ENCODE assay signal across 14 mouse cellular contexts in genomic region chr12:85602153-85602552, GRCm38 (mm10). TPM values are rescaled to one million over a fixed set of nuclear protein-coding genes. Genes with fewer than 3 reads are reported as not detected.
DNase-seq lines count a peak whose midpoint lies in the region; ATAC-seq and TF ChIP-seq lines count a peak whose summit lies in the region.
"Had no signal": no experiment of that assay in that cellular context is flagged by ENCODE, and none has a peak within 500 bp of the region (broad histone marks: within the 10 kb centered on the region; RNA-seq: fewer than 3 reads in every experiment).

No protein-coding gene starts in this region.

- H3K27me3 ChIP-seq in hindbrain, embryonic 13.5 days = 0 out of 2 replicates have a peak, but pooled peaks cover 4% of the 10 kb centered on the region
- no peaks in the 10 kb centered on the region for H3K27me3 ChIP-seq in hindbrain, embryonic 16.5 days (replicated peaks; ENCODE audit: control insufficient read depth, insufficient read depth, low read length)
- no peaks in the 10 kb centered on the region; the same call in 1 of the 2 replicates for H3K27me3 ChIP-seq in neural tube, embryonic 12.5 days (replicated peaks)
- H3K27me3 ChIP-seq in limb, embryonic 13.5 days = peaks cover 15% of the 10 kb centered on the region
- no peaks in the 10 kb centered on the region for H3K27me3 ChIP-seq in stomach, postnatal 0 days (ENCODE audit: control insufficient read depth, insufficient read depth, low read length)
- H3K27me3 ChIP-seq: hindbrain, embryonic 15.5 days; lung, embryonic 15.5 days; Patski had no signal

- H3K4me1 ChIP-seq in hindbrain, embryonic 13.5 days (replicated peaks) = peaks cover 74% of the 10 kb centered on the region
- H3K4me1 ChIP-seq in hindbrain, embryonic 16.5 days (ENCODE audit: control insufficient read depth, insufficient read depth, low read depth, low read length) = peaks cover 30% of the 10 kb centered on the region
- H3K4me1 ChIP-seq in neural tube, embryonic 12.5 days = peaks cover 62% of the 10 kb centered on the region
- peaks cover 48% of the 10 kb centered on the region for H3K4me1 ChIP-seq in limb, embryonic 13.5 days
- peaks cover 5% of the 10 kb centered on the region; the same call in 1 of the 2 replicates for H3K4me1 ChIP-seq in stomach, postnatal 0 days (replicated peaks; ENCODE audit: control insufficient read depth, insufficient read depth)

- TF ChIP-seq CTCF in stomach, postnatal 0 days (IDR thresholded peaks at IDR 0.05; ENCODE audit: low read depth) = no peak

- H3K4me3 ChIP-seq in hindbrain, embryonic 13.5 days = no peak overlapping the region
- no peak overlapping the region for H3K4me3 ChIP-seq in hindbrain, embryonic 16.5 days (ENCODE audit: low read length)
- H3K4me3 ChIP-seq in neural tube, embryonic 12.5 days = no peak overlapping the region
- H3K4me3 ChIP-seq in limb, embryonic 13.5 days = peak overlapping the region; percentile 90
- no peak overlapping the region for H3K4me3 ChIP-seq in stomach, postnatal 0 days (ENCODE audit: low read depth, low read length)
- H3K4me3 ChIP-seq: heart, embryonic 13.5 days; hindbrain, embryonic 15.5 days; lung, embryonic 15.5 days; midbrain, embryonic 10.5 days had no signal

- 0 out of 2 replicates have a peak overlapping the region, but pooled peaks have one; percentile 2 for H3K4me2 ChIP-seq in hindbrain, embryonic 13.5 days
- H3K4me2 ChIP-seq in hindbrain, embryonic 16.5 days (ENCODE audit: low read length) = no peak overlapping the region
- H3K4me2 ChIP-seq in neural tube, embryonic 12.5 days (replicated peaks) = peak overlapping the region; percentile 88; the same call in 1 of the 2 replicates
- H3K4me2 ChIP-seq in limb, embryonic 13.5 days (replicated peaks) = peak overlapping the region; percentile 81
- H3K4me2 ChIP-seq in stomach, postnatal 0 days (replicated peaks; ENCODE audit: low read depth) = no peak overlapping the region

- no peak for TF ChIP-seq EP300 in stomach, postnatal 0 days (optimal IDR thresholded peaks at IDR 0.05)

- H3K27ac ChIP-seq in hindbrain, embryonic 13.5 days = no peak overlapping the region
- no peak overlapping the region for H3K27ac ChIP-seq in hindbrain, embryonic 16.5 days (ENCODE audit: low read depth, low read length)
- no peak overlapping the region for H3K27ac ChIP-seq in neural tube, embryonic 12.5 days
- H3K27ac ChIP-seq in limb, embryonic 13.5 days = peak overlapping the region; percentile 66
- no peak overlapping the region for H3K27ac ChIP-seq in stomach, postnatal 0 days (replicated peaks)
- H3K27ac ChIP-seq: heart, embryonic 13.5 days; hindbrain, embryonic 15.5 days; lung, embryonic 15.5 days; midbrain, embryonic 10.5 days had no signal

- H3K9me3 ChIP-seq in hindbrain, embryonic 13.5 days = no peaks in the 10 kb centered on the region
- H3K9me3 ChIP-seq in hindbrain, embryonic 16.5 days (ENCODE audit: control insufficient read depth, low read length) = no peaks in the 10 kb centered on the region
- no peaks in the 10 kb centered on the region for H3K9me3 ChIP-seq in neural tube, embryonic 12.5 days
- no peaks in the 10 kb centered on the region for H3K9me3 ChIP-seq in limb, embryonic 13.5 days
- no peaks in the 10 kb centered on the region for H3K9me3 ChIP-seq in stomach, postnatal 0 days (ENCODE audit: control insufficient read depth, low read length)
- H3K9me3 ChIP-seq: heart, embryonic 13.5 days; hindbrain, embryonic 15.5 days; lung, embryonic 15.5 days; midbrain, embryonic 10.5 days had no signal

- ATAC-seq in hindbrain, embryonic 13.5 days (ENCODE audit: low FRiP score) = no peak
- no peak for ATAC-seq in hindbrain, embryonic 16.5 days
- ATAC-seq in neural tube, embryonic 12.5 days (ENCODE audit: low FRiP score, low read depth) = no peak
- no peak for ATAC-seq in limb, embryonic 13.5 days (ENCODE audit: low FRiP score, low read depth)
- no peak for ATAC-seq in stomach, postnatal 0 days (ENCODE audit: low FRiP score, low TSS enrichment)
- ATAC-seq: Patski had no signal

- H3K36me3 ChIP-seq in hindbrain, embryonic 13.5 days = no peaks in the 10 kb centered on the region; the same call in 1 of the 2 replicates
- no peaks in the 10 kb centered on the region for H3K36me3 ChIP-seq in hindbrain, embryonic 16.5 days (ENCODE audit: control insufficient read depth, insufficient read depth, low read length)
- no peaks in the 10 kb centered on the region for H3K36me3 ChIP-seq in neural tube, embryonic 12.5 days
- H3K36me3 ChIP-seq in limb, embryonic 13.5 days = peaks cover 11% of the 10 kb centered on the region; the same call in 1 of the 2 replicates
- no peaks in the 10 kb centered on the region for H3K36me3 ChIP-seq in stomach, postnatal 0 days (ENCODE audit: control insufficient read depth, insufficient read depth, low read length)
- H3K36me3 ChIP-seq: heart, embryonic 13.5 days; hindbrain, embryonic 15.5 days; lung, embryonic 15.5 days; midbrain, embryonic 10.5 days had no signal

- no peak for DNase-seq in neural tube, embryonic 10.5 days (ENCODE audit: extremely low spot score, low spot score)
- peak; percentile 51 for DNase-seq in skeletal muscle tissue, adult 2 months (ENCODE audit: low read depth, low spot score)
- no peak for DNase-seq in kidney, adult 9 months
- DNase-seq in stomach, postnatal 0 days (ENCODE audit: low spot score) = no peak
- DNase-seq: thymus, postnatal 14 days had no signal

- no peak overlapping the region for H3K9ac ChIP-seq in hindbrain, embryonic 13.5 days
- H3K9ac ChIP-seq in hindbrain, embryonic 16.5 days (ENCODE audit: low read depth, low read length) = no peak overlapping the region
- H3K9ac ChIP-seq in neural tube, embryonic 12.5 days = no peak overlapping the region
- no peak overlapping the region for H3K9ac ChIP-seq in limb, embryonic 13.5 days
- no peak overlapping the region for H3K9ac ChIP-seq in stomach, postnatal 0 days (ENCODE audit: low read length)
- H3K9ac ChIP-seq: hindbrain, embryonic 15.5 days; lung, embryonic 15.5 days had no signal

- WGBS in hindbrain, embryonic 13.5 days = 76% methylated on average over 2 of the region's 2 CpGs
- WGBS in hindbrain, embryonic 16.5 days = 82% methylated on average over 2 of the region's 2 CpGs
- WGBS in neural tube, embryonic 12.5 days = 78% methylated on average over 2 of the region's 2 CpGs
- WGBS in limb, embryonic 13.5 days = 82% methylated on average over 2 of the region's 2 CpGs
- 89% methylated on average over 2 of the region's 2 CpGs for WGBS in stomach, postnatal 0 days

RNA-seq across cellular contexts. Expression of gene Jdp2, which starts 3.3 kb away (rescaled TPM):
- 0.32 and 0.42 TPM in 2 replicates for polyA plus RNA-seq in hindbrain, embryonic 13.5 days (2015; fragmentation: Nextera tagmentation; extraction: Ambion mirVana)
- polyA plus RNA-seq in hindbrain, embryonic 16.5 days (2015; fragmentation: Nextera tagmentation; extraction: Ambion mirVana) = 0.26 and 0.56 TPM in 2 replicates
- 0.57 and 1.0 TPM in 2 replicates for polyA plus RNA-seq in neural tube, embryonic 12.5 days (2016; fragmentation: Nextera tagmentation; extraction: Ambion mirVana)
- polyA plus RNA-seq in limb, embryonic 13.5 days (2015; fragmentation: Nextera tagmentation; extraction: Ambion mirVana) = 0.89 and 1.2 TPM in 2 replicates
- polyA plus RNA-seq in stomach, postnatal 0 days (2015; fragmentation: Nextera tagmentation; extraction: Ambion mirVana) = 0.63 and 0.65 TPM in 2 replicates

Comparison
In these comparisons a context has a peak if more than half of its experiments do, and no peak if none do; other contexts are left out.
1. H3K4me2 ChIP-seq: peak in hindbrain, embryonic 13.5 days (single experiment), neural tube, embryonic 12.5 days (single experiment) and limb, embryonic 13.5 days (single experiment); none in hindbrain, embryonic 16.5 days (single experiment) and stomach, postnatal 0 days (single experiment).